Mouse (Mus musculus) lung, adult 2 months (tissue): ENCODE results near the gene Pcca.

ENCODE experiments used
- CTCF ChIP-seq: fragments of 200-500 bp; IDR thresholded peaks from 2 replicates; pipeline ENCODE4 v1.5.1; 2011; ENCODE audit warnings: mild to moderate bottlenecking, low read length, control low read depth; ENCODE audit not compliant: insufficient read depth
- POLR2A ChIP-seq: fragments of 200-500 bp; IDR thresholded peaks from 2 replicates; pipeline ENCODE4 v1.6.1; 2011; ENCODE audit warnings: low read depth, mild to moderate bottlenecking, control low read depth, low read length, borderline replicate concordance; ENCODE audit errors: extremely low read depth

DNA sequence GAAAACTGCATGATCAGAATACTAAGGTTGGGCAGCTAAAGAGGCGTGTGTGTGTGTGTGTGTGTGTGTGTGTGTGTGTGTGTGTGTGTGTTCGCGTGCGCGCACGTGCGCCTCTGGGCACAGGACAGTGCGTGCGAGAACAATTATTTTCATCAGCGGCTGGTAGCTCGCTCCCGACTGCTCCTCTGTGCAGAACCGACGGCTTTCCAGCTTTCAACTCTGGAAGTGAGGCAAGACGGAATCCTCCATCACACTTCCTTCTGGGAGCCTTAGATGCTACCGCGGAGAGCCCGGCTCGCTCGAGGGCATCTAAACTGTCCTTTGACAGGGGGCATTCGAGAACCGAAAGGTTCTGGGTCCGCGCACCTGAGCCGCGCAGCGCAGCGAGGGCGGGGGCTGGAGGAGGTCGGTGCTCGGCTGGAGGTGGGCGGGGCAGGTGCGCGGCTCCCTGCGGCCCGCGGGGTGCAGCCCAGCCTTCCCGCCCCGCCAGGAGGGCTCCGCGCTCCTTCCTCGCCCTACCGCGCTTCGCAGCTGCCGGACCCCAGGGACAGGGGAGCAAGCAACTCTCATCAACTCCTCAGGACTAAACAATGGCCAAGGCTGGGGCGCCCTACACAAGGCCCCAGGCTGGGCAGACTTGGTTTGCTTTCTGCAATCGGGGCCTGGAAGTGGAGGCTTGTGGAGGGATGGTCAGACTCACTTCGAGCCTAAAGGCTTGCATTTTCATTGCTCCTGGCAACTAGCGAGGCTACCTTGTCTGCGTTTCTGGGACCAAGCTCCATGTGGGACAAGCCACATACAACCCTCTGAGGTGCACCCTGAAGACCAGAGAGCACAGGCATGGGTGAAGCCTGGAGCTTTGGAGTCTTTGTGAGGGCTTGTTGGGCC, 43.4 kb upstream of the Pcca start, which contains the start of gene Gm10837:
- TF ChIP-seq CTCF (no peak), POLR2A (no peak)
